Mouse (Mus musculus): ENCODE measurements around the gene Cd37.

Cd37 gene

DNA sequence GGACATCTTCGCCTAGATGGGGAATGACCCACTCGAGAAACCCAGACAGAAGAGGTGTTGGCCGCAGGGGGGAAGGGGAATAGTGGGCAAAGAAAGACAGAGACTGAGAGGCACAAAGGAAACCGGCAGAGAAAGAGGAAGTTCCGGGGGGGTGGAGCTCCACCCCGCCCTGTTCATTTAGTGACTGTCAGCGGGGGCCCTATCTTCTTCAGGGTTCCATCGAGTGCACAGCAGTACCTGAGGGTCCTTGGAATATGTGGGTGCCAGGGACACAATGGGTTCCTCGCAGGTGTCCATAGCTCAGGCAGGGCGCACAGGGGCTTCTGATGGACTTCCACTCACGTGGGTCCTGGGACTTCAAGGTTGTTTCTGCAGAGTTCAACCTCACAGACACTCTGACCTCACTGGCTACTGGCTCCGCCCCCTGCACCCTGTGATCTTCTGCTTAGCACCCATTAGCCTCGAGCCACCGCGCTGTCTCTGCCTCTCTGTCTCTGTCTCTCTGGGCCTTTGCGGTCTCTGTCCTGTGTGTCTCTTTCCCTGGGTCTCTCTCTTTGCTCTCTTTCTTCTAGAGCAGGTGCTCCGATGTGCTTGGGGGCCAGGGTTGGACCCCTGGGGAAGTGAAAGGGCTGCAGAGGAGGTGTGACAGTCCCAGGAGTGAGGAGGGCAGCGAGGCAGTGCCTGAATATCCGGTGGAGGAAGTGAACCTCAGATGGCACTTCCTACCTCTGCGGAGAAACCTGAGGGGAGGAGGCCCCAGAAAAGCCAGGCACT, at the start of gene Cd37:
Gene Cd37 (minus strand): TSS at position 393 of the 774 bp plus-strand sequence.
- peak; percentile 67 for DNase-seq

DNA sequence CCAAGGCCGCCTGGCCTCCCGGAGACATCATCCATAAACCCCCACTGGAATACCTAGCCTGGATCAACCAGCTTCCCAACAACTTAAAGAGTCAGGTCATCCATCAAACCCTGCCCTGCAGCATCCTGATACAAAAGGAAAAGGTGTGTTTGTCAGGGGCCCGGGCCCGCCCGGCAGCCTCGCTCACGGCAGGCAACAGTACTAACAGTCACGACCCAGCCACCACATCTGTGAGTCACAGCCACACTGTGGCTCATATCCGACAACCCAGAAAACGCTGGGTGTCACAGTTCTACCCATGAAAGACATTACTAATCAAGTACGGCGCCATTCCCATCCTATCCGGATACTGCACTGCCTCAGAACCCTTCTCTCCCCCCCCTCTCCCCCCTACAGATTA, 47.6 kb upstream of the Cd37 start:
- DNase-seq, result no peak

GRCm38 (mm10) chr7:45277136-45277760, 38.3 kb upstream of the Cd37 start, which contains the start of gene Slc6a21:
Gene Slc6a21 (plus strand): TSS chr7:45277513.
- DNase-seq, result peak; percentile 88

DNA sequence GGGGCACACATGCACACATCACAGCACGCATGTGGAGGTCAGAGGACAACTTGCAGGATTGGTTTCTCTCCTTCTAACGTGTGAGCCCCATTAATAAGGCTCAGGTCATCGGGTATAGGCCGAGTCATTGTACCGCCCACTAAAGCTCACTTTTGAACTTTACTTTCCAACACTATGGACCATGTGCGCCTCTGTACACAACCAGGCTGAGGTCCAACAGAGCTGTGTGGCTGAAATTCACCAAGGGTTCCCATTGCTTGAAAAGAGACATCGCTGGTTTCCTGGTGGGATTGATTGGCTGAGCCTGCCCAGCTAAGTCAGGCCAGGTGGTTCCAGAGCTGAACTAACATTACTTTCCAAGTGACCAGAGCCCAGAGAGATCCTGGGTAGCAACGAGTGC, 34.8 kb upstream of the Cd37 start:
- DNase-seq, result no peak

- no peak for DNase-seq
These were observed 34.0 kb upstream of the Cd37 start for GRCm38 (mm10) chr7:45272786-45273412.

- DNase-seq, result no peak
These were observed 26.6 kb upstream of the Cd37 start for GRCm38 (mm10) chr7:45265518-45265917.

- DNase-seq, result no peak
These were observed 25.4 kb upstream of the Cd37 start for GRCm38 (mm10) chr7:45264348-45264747.

- DNase-seq, result no peak
These were observed 24.2 kb upstream of the Cd37 start for GRCm38 (mm10) chr7:45263006-45263607.

GRCm38 (mm10) chr7:45262266-45262665, 23.4 kb upstream of the Cd37 start:
- DNase-seq, result no peak

GRCm38 (mm10) chr7:45259281-45259680, 20.4 kb upstream of the Cd37 start:
- DNase-seq, result no peak

- no peak for DNase-seq
These were observed 18.3 kb upstream of the Cd37 start for GRCm38 (mm10) chr7:45257063-45257840.

GRCm38 (mm10) chr7:45255822-45256221, 16.9 kb upstream of the Cd37 start:
- peak; percentile 72 for DNase-seq

GRCm38 (mm10) chr7:45253806-45254205, 14.9 kb upstream of the Cd37 start:
- DNase-seq, result no peak

- DNase-seq, result no peak
These were observed 8.8 kb upstream of the Cd37 start for GRCm38 (mm10) chr7:45247666-45248065.

DNA sequence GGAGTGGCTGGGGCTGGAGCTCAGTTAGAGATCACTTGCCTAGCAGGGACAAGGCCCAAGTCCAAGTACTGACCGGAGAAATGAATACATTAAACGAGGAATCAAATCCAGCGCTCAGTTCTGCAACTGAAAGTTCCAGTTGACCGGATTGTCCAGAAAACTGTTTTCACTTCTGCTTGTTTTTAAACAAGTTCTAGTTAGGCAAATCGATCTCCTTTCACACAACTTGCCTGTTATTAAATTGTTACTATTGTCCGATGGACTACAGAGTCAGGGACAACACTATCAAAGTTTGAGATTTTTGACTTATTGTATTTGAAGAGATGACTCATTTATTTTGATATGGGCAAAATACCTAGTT, 2.5 kb upstream of the Cd37 start:
- DNase-seq, result no peak

- peak; percentile 36 for DNase-seq
These were observed 1.9 kb upstream of the Cd37 start, which contains the start of gene Slc6a16 for GRCm38 (mm10) chr7:45240633-45241388. Gene Slc6a16 (plus strand): TSS chr7:45241085.

DNA sequence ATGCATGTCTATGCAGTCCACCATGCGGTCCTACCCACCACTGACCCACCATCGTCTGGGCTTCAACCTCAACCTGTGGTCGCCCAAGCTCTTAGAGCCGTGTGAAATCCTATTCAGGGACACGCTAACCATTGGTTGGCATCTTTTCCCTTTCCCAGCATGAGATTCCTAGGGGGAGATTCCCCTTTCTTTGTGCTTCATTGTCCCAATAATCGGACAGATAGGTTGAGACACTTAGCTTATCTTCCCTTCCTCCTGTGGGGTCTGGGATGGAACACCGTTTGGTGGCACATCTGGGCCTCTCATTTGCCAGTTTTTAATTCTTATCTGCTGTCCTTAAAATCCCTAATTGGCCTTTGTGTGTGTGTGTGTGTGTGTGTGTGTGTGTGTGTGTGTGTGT, 1.2 kb upstream of the Cd37 start:
- no peak for DNase-seq

GRCm38 (mm10) chr7:45237747-45238699, 892 bp downstream of the Cd37 start:
- peak; percentile 35 for DNase-seq

DNA sequence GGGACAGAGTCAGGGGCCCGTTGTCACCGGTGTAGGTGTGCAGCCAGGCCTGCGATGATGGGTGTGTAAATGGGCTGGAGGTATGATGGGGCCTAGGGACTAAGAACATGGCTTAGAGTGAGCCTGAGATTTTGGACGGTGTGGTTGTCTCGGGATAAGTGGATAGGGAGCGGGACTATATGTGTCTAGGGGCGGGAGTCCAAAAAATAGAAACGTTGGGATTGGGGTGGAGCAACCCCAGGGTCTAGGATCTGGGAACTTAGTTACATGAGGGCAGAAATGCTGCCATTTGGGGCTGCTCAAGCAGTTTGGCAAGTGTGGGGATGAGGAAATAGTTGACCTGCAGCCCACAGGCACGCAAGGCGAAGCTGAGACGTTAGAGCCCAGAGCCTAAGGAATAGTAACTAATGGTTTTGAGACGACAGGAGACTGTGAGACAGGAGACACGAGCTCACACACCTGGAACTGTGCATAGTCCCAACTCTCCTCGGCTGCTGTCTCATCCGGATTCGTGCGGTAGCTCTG, 3.2 kb downstream of the Cd37 start:
- DNase-seq, result peak; percentile 45

DNA sequence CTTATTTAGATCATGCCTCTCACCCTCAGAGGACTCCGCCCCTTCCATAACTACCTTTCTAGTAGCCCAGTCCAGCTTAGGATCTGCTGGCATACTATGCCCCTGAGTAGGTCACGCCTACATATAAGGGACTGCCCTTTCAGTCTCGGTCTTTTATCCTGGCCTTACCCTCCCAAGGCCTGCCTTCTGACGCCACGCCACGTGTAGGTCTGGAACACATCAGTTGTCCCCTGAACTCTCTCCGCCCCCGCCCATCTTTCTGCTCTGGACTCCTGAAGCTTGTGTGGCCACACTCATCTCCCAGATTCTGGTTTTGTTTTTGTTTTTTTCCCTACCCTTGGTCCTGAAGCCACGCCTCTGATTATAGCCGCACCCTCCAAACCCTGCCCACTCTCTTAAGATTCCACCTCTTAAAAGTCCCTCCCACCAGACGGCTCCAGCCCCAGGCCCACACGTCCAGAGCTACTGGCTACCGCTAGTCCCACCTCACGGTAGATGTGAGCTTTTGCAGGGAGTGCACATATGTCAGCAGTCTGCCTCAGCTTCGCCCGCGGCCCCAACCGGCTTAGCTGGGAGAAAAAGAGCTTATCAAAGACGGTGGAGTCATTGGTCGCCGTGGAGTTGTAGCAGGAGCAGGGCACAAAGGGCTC, 3.9 kb downstream of the Cd37 start:
- peak; percentile 71 for DNase-seq
